Mouse (Mus musculus) midbrain, embryonic 15.5 days (tissue): ENCODE measurements around the gene Ermp1. TPM values are rescaled to one million over a fixed set of nuclear protein-coding genes. Genes with fewer than 3 reads are reported as not detected.

ENCODE experiments used
- ATAC-seq: fragments of 200-750 bp; cut with Nextera tagmentation; replicated peaks from 2 replicates; pipeline ENCODE4 v1.8.0; 2017; ENCODE audit warnings: moderate TSS enrichment
- H3K27ac ChIP-seq: fragments of 300-500 bp; sonication (generic); 2 replicates; pipeline ENCODE4 v1.5.1; 2015; ENCODE audit warnings: mild to moderate bottlenecking, inconsistent platforms
- H3K27me3 ChIP-seq: fragments of 300-500 bp; sonication (generic); replicated peaks from 2 replicates; pipeline ENCODE4 v1.6.1; 2015; ENCODE audit warnings: inconsistent platforms
- H3K36me3 ChIP-seq: fragments of 300-500 bp; sonication (generic); replicated peaks from 2 replicates; pipeline ENCODE4 v1.6.1; 2015; ENCODE audit warnings: inconsistent platforms
- H3K4me1 ChIP-seq: fragments of 300-500 bp; sonication (generic); 2 replicates; pipeline ENCODE4 v1.6.1; 2015; ENCODE audit warnings: inconsistent platforms
- H3K4me2 ChIP-seq: fragments of 300-500 bp; sonication (generic); 2 replicates; pipeline ENCODE4 v1.6.1; 2015; ENCODE audit warnings: inconsistent platforms, mild to moderate bottlenecking, moderate library complexity
- H3K4me3 ChIP-seq: fragments of 300-500 bp; sonication (generic); 2 replicates; pipeline ENCODE4 v1.5.1; 2015; ENCODE audit warnings: mild to moderate bottlenecking, inconsistent platforms
- H3K9ac ChIP-seq: fragments of 300-500 bp; sonication (generic); 2 replicates; pipeline ENCODE4 v1.6.1; 2015; ENCODE audit warnings: mild to moderate bottlenecking, inconsistent platforms
- H3K9me3 ChIP-seq: fragments of 300-500 bp; sonication (generic); 2 replicates; pipeline ENCODE4 v1.6.1; 2016; ENCODE audit warnings: inconsistent platforms
- WGBS: fragments of 180-500 bp; shearing (Covaris S2); methylation state at CpG from one replicate; pipeline ENCODE4 v1.1.7; 2015; ENCODE audit warnings: mixed read lengths; 5-methylcytosine and 5-hydroxymethylcytosine counted together
- polyA plus RNA-seq: library from polyadenylated mRNA; unstranded; fragments of >200 nt; fragmentation: Nextera tagmentation; extraction: Ambion mirVana; gene quantifications from 2 replicates; pipeline ENCODE4 v1.2.1, GENCODE M21; 2015

Ermp1 gene
- polyA plus RNA-seq, 1 experiment from 2014 or later: 9.0 TPM

- no peaks in the 10 kb centered on the region for H3K36me3 ChIP-seq
- no peak overlapping the region for H3K4me3 ChIP-seq
- H3K27me3 ChIP-seq: no peaks in the 10 kb centered on the region
- WGBS: 53% methylated on average over 3 of the region's 3 CpGs
- no peak overlapping the region for H3K4me2 ChIP-seq
- no peaks in the 10 kb centered on the region for H3K4me1 ChIP-seq
- no peaks in the 10 kb centered on the region for H3K9me3 ChIP-seq
- no peak overlapping the region for H3K27ac ChIP-seq
- ATAC-seq: no peak
- H3K9ac ChIP-seq: no peak overlapping the region
These were observed 8.8 kb upstream of the Ermp1 start for GRCm38 (mm10) chr19:29657033-29657432.

GRCm38 (mm10) chr19:29656620-29657019 is 8.4 kb upstream of the Ermp1 start:
- no peak for ATAC-seq
- Histone ChIP-seq H3K27me3 (no peaks in the 10 kb centered on the region), H3K9ac (no peak overlapping the region), H3K4me2 (no peak overlapping the region), H3K27ac (no peak overlapping the region), H3K4me3 (no peak overlapping the region), H3K4me1 (no peaks in the 10 kb centered on the region), H3K9me3 (no peaks in the 10 kb centered on the region), H3K36me3 (no peaks in the 10 kb centered on the region)
- WGBS: 77% methylated on average over 5 of the region's 5 CpGs

- Histone ChIP-seq H3K27ac (no peak overlapping the region), H3K4me3 (no peak overlapping the region), H3K4me2 (no peak overlapping the region), H3K36me3 (no peaks in the 10 kb centered on the region), H3K9me3 (no peaks in the 10 kb centered on the region), H3K27me3 (no peaks in the 10 kb centered on the region), H3K4me1 (no peaks in the 10 kb centered on the region), H3K9ac (no peak overlapping the region)
- ATAC-seq: no peak
- 82% methylated on average over 4 of the region's 4 CpGs for WGBS
These were observed 7.8 kb upstream of the Ermp1 start for GRCm38 (mm10) chr19:29656029-29656428.

- no peak for ATAC-seq
- no peaks in the 10 kb centered on the region for H3K9me3 ChIP-seq
- no peak overlapping the region for H3K27ac ChIP-seq
- H3K36me3 ChIP-seq: no peaks in the 10 kb centered on the region
- H3K4me1 ChIP-seq: no peaks in the 10 kb centered on the region
- WGBS: 43% methylated on average over 6 of the region's 6 CpGs
- H3K27me3 ChIP-seq: no peaks in the 10 kb centered on the region
- no peak overlapping the region for H3K4me2 ChIP-seq
- no peak overlapping the region for H3K9ac ChIP-seq
- no peak overlapping the region for H3K4me3 ChIP-seq
These were observed 6.9 kb upstream of the Ermp1 start for GRCm38 (mm10) chr19:29655148-29655547.

- no peak overlapping the region for H3K4me3 ChIP-seq
- H3K9ac ChIP-seq: no peak overlapping the region
- H3K36me3 ChIP-seq: no peaks in the 10 kb centered on the region
- WGBS: 83% methylated on average over 9 of the region's 9 CpGs
- no peaks in the 10 kb centered on the region for H3K27me3 ChIP-seq
- H3K4me2 ChIP-seq: no peak overlapping the region
- no peak for ATAC-seq
- H3K4me1 ChIP-seq: no peaks in the 10 kb centered on the region
- no peaks in the 10 kb centered on the region for H3K9me3 ChIP-seq
- no peak overlapping the region for H3K27ac ChIP-seq
These were observed 5.6 kb upstream of the Ermp1 start for GRCm38 (mm10) chr19:29653768-29654265.

- H3K4me1 ChIP-seq: peaks cover 10% of the 10 kb centered on the region; the same call in 1 of the 2 replicates
- no peak for ATAC-seq
- H3K36me3 ChIP-seq: no peaks in the 10 kb centered on the region
- no peaks in the 10 kb centered on the region for H3K27me3 ChIP-seq
- H3K4me2 ChIP-seq: no peak overlapping the region
- no peak overlapping the region for H3K9ac ChIP-seq
- no peaks in the 10 kb centered on the region for H3K9me3 ChIP-seq
- H3K27ac ChIP-seq: no peak overlapping the region
- 90% methylated on average over 1 of the region's 1 CpGs for WGBS
- no peak overlapping the region for H3K4me3 ChIP-seq
These were observed 1.5 kb upstream of the Ermp1 start for GRCm38 (mm10) chr19:29649683-29650082.

GRCm38 (mm10) chr19:29648550-29648914 is 317 bp upstream of the Ermp1 start:
- no peaks in the 10 kb centered on the region for H3K36me3 ChIP-seq
- peaks cover 10% of the 10 kb centered on the region; the same call in 1 of the 2 replicates for H3K4me1 ChIP-seq
- H3K4me2 ChIP-seq: peak overlapping the region; percentile 62
- no peak for ATAC-seq
- 19% methylated on average over 4 of the region's 4 CpGs for WGBS
- H3K9me3 ChIP-seq: no peaks in the 10 kb centered on the region
- H3K9ac ChIP-seq: 0 out of 2 replicates have a peak overlapping the region, but pooled peaks have one; percentile 76
- H3K27ac ChIP-seq: peak overlapping the region; percentile 89
- peak overlapping the region; percentile 83 for H3K4me3 ChIP-seq
- H3K27me3 ChIP-seq: no peaks in the 10 kb centered on the region

- 99% methylated on average over 6 of the region's 6 CpGs for WGBS
These were observed 3.5 kb downstream of the Ermp1 start for GRCm38 (mm10) chr19:29644747-29645146.

GRCm38 (mm10) chr19:29643194-29643922 is 4.9 kb downstream of the Ermp1 start:
- no peak overlapping the region for H3K4me3 ChIP-seq
- no peak for ATAC-seq
- H3K9me3 ChIP-seq: no peaks in the 10 kb centered on the region
- WGBS: 62% methylated on average over 11 of the region's 11 CpGs
- H3K36me3 ChIP-seq: no peaks in the 10 kb centered on the region
- H3K9ac ChIP-seq: no peak overlapping the region
- H3K4me1 ChIP-seq: peaks cover 6% of the 10 kb centered on the region; the same call in 1 of the 2 replicates
- no peak overlapping the region for H3K27ac ChIP-seq
- no peak overlapping the region for H3K4me2 ChIP-seq
- no peaks in the 10 kb centered on the region for H3K27me3 ChIP-seq

More at GRCm38 (mm10) chr19:29644747-29645146, 3.5 kb downstream of the Ermp1 start:
- no peak overlapping the region for H3K27ac ChIP-seq
- H3K9me3 ChIP-seq: no peaks in the 10 kb centered on the region
- H3K4me3 ChIP-seq: no peak overlapping the region
- no peak overlapping the region for H3K4me2 ChIP-seq
- H3K27me3 ChIP-seq: no peaks in the 10 kb centered on the region
- H3K9ac ChIP-seq: no peak overlapping the region
- H3K4me1 ChIP-seq: peaks cover 10% of the 10 kb centered on the region; the same call in 1 of the 2 replicates
- H3K36me3 ChIP-seq: no peaks in the 10 kb centered on the region
- no peak for ATAC-seq

- ATAC-seq: no peak
- WGBS: 42% methylated on average over 6 of the region's 6 CpGs
These were observed 6.0 kb downstream of the Ermp1 start for GRCm38 (mm10) chr19:29642211-29642610.

GRCm38 (mm10) chr19:29641510-29641909 is 6.7 kb downstream of the Ermp1 start:
- WGBS: 42% methylated on average over 5 of the region's 5 CpGs
- no peak overlapping the region for H3K27ac ChIP-seq
- no peak overlapping the region for H3K9ac ChIP-seq
- ATAC-seq: no peak
- H3K4me3 ChIP-seq: no peak overlapping the region
- H3K36me3 ChIP-seq: no peaks in the 10 kb centered on the region
- H3K4me2 ChIP-seq: no peak overlapping the region
- no peaks in the 10 kb centered on the region for H3K27me3 ChIP-seq
- H3K4me1 ChIP-seq: no peaks in the 10 kb centered on the region
- H3K9me3 ChIP-seq: no peaks in the 10 kb centered on the region

More at GRCm38 (mm10) chr19:29642211-29642610, 6.0 kb downstream of the Ermp1 start:
- Histone ChIP-seq H3K36me3 (no peaks in the 10 kb centered on the region), H3K9me3 (no peaks in the 10 kb centered on the region), H3K4me1 (peaks cover 3% of the 10 kb centered on the region; the same call in 1 of the 2 replicates), H3K9ac (no peak overlapping the region), H3K4me3 (no peak overlapping the region), H3K27ac (no peak overlapping the region), H3K27me3 (no peaks in the 10 kb centered on the region), H3K4me2 (no peak overlapping the region)

- Histone ChIP-seq H3K4me3 (no peak overlapping the region), H3K27ac (no peak overlapping the region), H3K9me3 (no peaks in the 10 kb centered on the region), H3K4me2 (no peak overlapping the region), H3K36me3 (no peaks in the 10 kb centered on the region), H3K27me3 (no peaks in the 10 kb centered on the region), H3K9ac (no peak overlapping the region), H3K4me1 (no peaks in the 10 kb centered on the region)
- ATAC-seq: no peak
- WGBS: 58% methylated on average over 9 of the region's 9 CpGs
These were observed 7.2 kb downstream of the Ermp1 start for GRCm38 (mm10) chr19:29641055-29641454.

- no peak overlapping the region for H3K9ac ChIP-seq
- no peaks in the 10 kb centered on the region for H3K9me3 ChIP-seq
- 87% methylated on average over 2 of the region's 2 CpGs for WGBS
These were observed 36.1 kb downstream of the Ermp1 start for GRCm38 (mm10) chr19:29612102-29612501.

More at GRCm38 (mm10) chr19:29612102-29612501, 36.1 kb downstream of the Ermp1 start:
- H3K4me2 ChIP-seq: no peak overlapping the region
- no peak overlapping the region for H3K4me3 ChIP-seq
- no peaks in the 10 kb centered on the region for H3K27me3 ChIP-seq
- H3K27ac ChIP-seq: no peak overlapping the region
- H3K36me3 ChIP-seq: no peaks in the 10 kb centered on the region
- no peaks in the 10 kb centered on the region for H3K4me1 ChIP-seq
- no peak for ATAC-seq
